In genomic region chr11:12416899-12417298, GRCm38 (mm10) we compare ENCODE assay signal across 7 mouse cellular contexts. TPM values are rescaled to one million over a fixed set of nuclear protein-coding genes. Genes with fewer than 3 reads are reported as not detected.
DNase-seq lines count a peak whose midpoint lies in the region; ATAC-seq lines count a peak whose summit lies in the region.

No protein-coding gene starts in this region.

- peaks cover 4% of the 10 kb centered on the region; the same call in 1 of the 2 replicates for H3K4me1 ChIP-seq in hindbrain, embryonic 12.5 days
- H3K4me1 ChIP-seq in hindbrain, embryonic 10.5 days (replicated peaks): peaks cover 7% of the 10 kb centered on the region

- H3K27ac ChIP-seq in hindbrain, embryonic 12.5 days: no peak overlapping the region
- H3K27ac ChIP-seq in hindbrain, embryonic 10.5 days: no peak overlapping the region

- no peaks in the 10 kb centered on the region for H3K27me3 ChIP-seq in hindbrain, embryonic 12.5 days
- H3K27me3 ChIP-seq in hindbrain, embryonic 10.5 days (ENCODE audit: insufficient read depth, poor library complexity, severe bottlenecking): no peaks in the 10 kb centered on the region

- no peak overlapping the region for H3K9ac ChIP-seq in hindbrain, embryonic 12.5 days

- no peak overlapping the region for H3K4me2 ChIP-seq in hindbrain, embryonic 12.5 days (replicated peaks)

- H3K4me3 ChIP-seq in hindbrain, embryonic 12.5 days: no peak overlapping the region
- no peak overlapping the region for H3K4me3 ChIP-seq in hindbrain, embryonic 10.5 days

- 0 out of 2 replicates have a peak, but pooled peaks have one; percentile 20 for ATAC-seq in hindbrain, embryonic 12.5 days (ENCODE audit: low FRiP score)

- intact Hi-C loops in gastrocnemius, postnatal 36 days (cut with DNase I): no loop called here

- no peaks in the 10 kb centered on the region for H3K36me3 ChIP-seq in hindbrain, embryonic 12.5 days
- no peaks in the 10 kb centered on the region for H3K36me3 ChIP-seq in hindbrain, embryonic 10.5 days

- DNase-seq in hindbrain, embryonic 10.5 days (ENCODE audit: low spot score): no peak
- peak; percentile 55 for DNase-seq in right cerebral cortex, adult 18-20 months
- DNase-seq in right cerebral cortex, postnatal 25 days: no peak
- DNase-seq in layer of hippocampus, postnatal 36 days: peak; percentile 22 to 29
- peak; percentile 53 for DNase-seq in skeletal muscle tissue, adult 2 months (ENCODE audit: low read depth, low spot score)
- no peak for DNase-seq in gastrocnemius, postnatal 36 days

- 83% methylated on average over 7 of the region's 7 CpGs for WGBS in hindbrain, embryonic 12.5 days
- WGBS in hindbrain, embryonic 10.5 days: 88% methylated on average over 7 of the region's 7 CpGs

- H3K9me3 ChIP-seq in hindbrain, embryonic 12.5 days (replicated peaks): no peaks in the 10 kb centered on the region
- no peaks in the 10 kb centered on the region for H3K9me3 ChIP-seq in hindbrain, embryonic 10.5 days

RNA-seq across cellular contexts. Expression of gene Cobl, which starts 47.9 kb away (rescaled TPM):
- 5.3 and 5.6 TPM in 2 replicates for polyA plus RNA-seq in hindbrain, embryonic 12.5 days (2016; fragmentation: Nextera tagmentation; extraction: Ambion mirVana)
- polyA plus RNA-seq in hindbrain, embryonic 10.5 days (2016; fragmentation: Nextera tagmentation; extraction: Ambion mirVana): 2.0 and 2.3 TPM in 2 replicates
- 10 to 100 TPM; 15.2 to 16.7 TPM for total RNA-seq in layer of hippocampus, postnatal 36 days (2021)
- total RNA-seq in gastrocnemius, postnatal 36 days (2021): 100 to 1,000 TPM in 1 of 2 experiments, 10 to 100 TPM in 1; 89.2 to 111 TPM

Comparison
In these comparisons a context has a peak if more than half of its experiments do, and no peak if none do; other contexts are left out.
1. DNase-seq: peak in right cerebral cortex, adult 18-20 months (single experiment), layer of hippocampus, postnatal 36 days (2 of 2) and skeletal muscle tissue, adult 2 months (single experiment); none in hindbrain, embryonic 10.5 days (single experiment), right cerebral cortex, postnatal 25 days (single experiment) and gastrocnemius, postnatal 36 days (0 of 2).
2. RNA of gene Cobl, which starts 47.9 kb away (total RNA-seq): 89.2 to 111 TPM in gastrocnemius, postnatal 36 days; 15.2 to 16.7 TPM in layer of hippocampus, postnatal 36 days; every median in the first group is over 4 times any median in the second.